Mouse (Mus musculus): ENCODE results near the gene Filip1. TPM values are rescaled to one million over a fixed set of nuclear protein-coding genes. Genes with fewer than 3 reads are reported as not detected.

Filip1 gene
- total and polyA plus RNA-seq, 3 experiments = 0.71 to 1.5 (median 1.3) TPM

GRCm38 (mm10) chr9:79779354-79779753, 233.3 kb downstream of the Filip1 start:
- in situ Hi-C loops (cut with MboI; ENCODE audit: low pct_ligation_motif_present, low pct_unique_long_range_greater_than_20kb, low sequenced_read_pairs) = no loop called here
- peak; percentile 30 for TF ChIP-seq SMC3 (IDR thresholded peaks at IDR 0.05; ENCODE audit: low read depth, low read length)
- TF ChIP-seq ELF1 (IDR thresholded peaks at IDR 0.05; ENCODE audit: low read depth, low read length) = no peak
- no peak for TF ChIP-seq TBP (conservative IDR thresholded peaks at IDR 0.05; ENCODE audit: low read depth, low read length)
- TF ChIP-seq RAD21 (IDR thresholded peaks at IDR 0.05; ENCODE audit: low read depth, low read length) = peak; percentile 63
- peak; percentile 10 to 58; a peak in 3 of 4 replicates for TF ChIP-seq CTCF (conservative IDR thresholded peaks at IDR 0.05 in 1 of 2, IDR thresholded peaks at IDR 0.05 in 1 of 2; ENCODE audit: low read depth in 2 of 2, low read length in 2 of 2)
- dilution Hi-C loops (cut with MboI; ENCODE audit: extremely low pct_ligation_motif_present, extremely low pct_unique_long_range_greater_than_20kb, low sequenced_read_pairs) = no loop called here
- no peaks in the 10 kb centered on the region for H3K9me3 ChIP-seq (replicated peaks; ENCODE audit: low read length)
- H3K36me3 ChIP-seq (replicated peaks in 1 of 2; ENCODE audit: control insufficient read depth in 1 of 2, insufficient read depth in 1 of 2, low read length in 1 of 2) = peaks cover 2 to 32% of the 10 kb centered on the region in 2 experiments
- peaks cover 6% of the 10 kb centered on the region for H3K79me2 ChIP-seq (replicated peaks; ENCODE audit: control insufficient read depth, extremely low read depth, insufficient read depth, poor library complexity, severe bottlenecking)
- DNase-seq (ENCODE audit: extremely low read depth) = no peak
- H3K4me2 ChIP-seq (ENCODE audit: insufficient read depth, low read depth, poor library complexity, severe bottlenecking) = no peak overlapping the region
- peaks cover 0 to 2% of the 10 kb centered on the region in 2 experiments; a peak in 1 of 4 replicates for H3K4me1 ChIP-seq (ENCODE audit: control insufficient read depth in 1 of 2, insufficient read depth in 2 of 2)
- H3K27me3 ChIP-seq (replicated peaks) = no peaks in the 10 kb centered on the region
- H3K9ac ChIP-seq (ENCODE audit: insufficient read depth, low read depth) = no peak overlapping the region
- no peak overlapping the region for H3K4me3 ChIP-seq (replicated peaks in 1 of 3; ENCODE audit: low read depth in 2 of 3, low read length in 2 of 3, poor library complexity in 1 of 3)
- no peak overlapping the region for H3K27ac ChIP-seq (ENCODE audit: insufficient read depth, low read depth)

- H3K4me1 ChIP-seq (ENCODE audit: control insufficient read depth in 1 of 2, insufficient read depth in 2 of 2) = no peaks in the 10 kb centered on the region
- peaks cover 2 to 17% of the 10 kb centered on the region in 2 experiments for H3K36me3 ChIP-seq (replicated peaks in 1 of 2; ENCODE audit: control insufficient read depth in 1 of 2, insufficient read depth in 1 of 2, low read length in 1 of 2)
- no peak overlapping the region for H3K27ac ChIP-seq (ENCODE audit: insufficient read depth, low read depth)
- TF ChIP-seq E2F4 (IDR thresholded peaks at IDR 0.05; ENCODE audit: insufficient replicate concordance, low read depth, low read length) = no peak
- no peak for TF ChIP-seq ZC3H11A (IDR thresholded peaks at IDR 0.05; ENCODE audit: low read depth, low read length)
- no peak for TF ChIP-seq RAD21 (IDR thresholded peaks at IDR 0.05; ENCODE audit: low read depth, low read length)
- no peak for TF ChIP-seq ZKSCAN1 (IDR thresholded peaks at IDR 0.05; ENCODE audit: borderline replicate concordance, low read depth, low read length)
- no peak for TF ChIP-seq ETS1 (conservative IDR thresholded peaks at IDR 0.05; ENCODE audit: low read depth, low read length)
- no peak for TF ChIP-seq EP300 (IDR thresholded peaks at IDR 0.05; ENCODE audit: low read length)
- no peak for TF ChIP-seq JUND (conservative IDR thresholded peaks at IDR 0.05; ENCODE audit: low read depth, low read length)
- no peak for TF ChIP-seq HCFC1 (IDR thresholded peaks at IDR 0.05; ENCODE audit: low read depth, low read length)
- TF ChIP-seq CHD1 (IDR thresholded peaks at IDR 0.05; ENCODE audit: low read depth, low read length) = no peak
- no peak for TF ChIP-seq NRF1 (IDR thresholded peaks at IDR 0.05; ENCODE audit: low read depth, low read length)
- TF ChIP-seq MEF2A (IDR thresholded peaks at IDR 0.05; ENCODE audit: borderline replicate concordance, low read depth, low read length) = no peak
- no peak for TF ChIP-seq JUN (IDR thresholded peaks at IDR 0.05; ENCODE audit: insufficient read depth, low read depth, low read length)
- TF ChIP-seq TBP (conservative IDR thresholded peaks at IDR 0.05; ENCODE audit: low read depth, low read length) = no peak
- TF ChIP-seq SIN3A (IDR thresholded peaks at IDR 0.05; ENCODE audit: low read length) = no peak
- TF ChIP-seq ELF1 (IDR thresholded peaks at IDR 0.05; ENCODE audit: low read depth, low read length) = no peak
- no peak overlapping the region for H3K4me3 ChIP-seq (replicated peaks in 1 of 3; ENCODE audit: low read depth in 2 of 3, low read length in 2 of 3, poor library complexity in 1 of 3)
- no peaks in the 10 kb centered on the region for H3K9me3 ChIP-seq (replicated peaks; ENCODE audit: low read length)
- no peak for DNase-seq (ENCODE audit: extremely low read depth)
- H3K9ac ChIP-seq (ENCODE audit: insufficient read depth, low read depth) = no peak overlapping the region
- no peaks in the 10 kb centered on the region for H3K27me3 ChIP-seq (replicated peaks)
- in situ Hi-C loops (cut with MboI; ENCODE audit: low pct_ligation_motif_present, low pct_unique_long_range_greater_than_20kb, low sequenced_read_pairs) = no loop called here
- H3K79me2 ChIP-seq (replicated peaks; ENCODE audit: control insufficient read depth, extremely low read depth, insufficient read depth, poor library complexity, severe bottlenecking) = no peaks in the 10 kb centered on the region
- no peak overlapping the region for H3K4me2 ChIP-seq (ENCODE audit: insufficient read depth, low read depth, poor library complexity, severe bottlenecking)
- dilution Hi-C loops (cut with MboI; ENCODE audit: extremely low pct_ligation_motif_present, extremely low pct_unique_long_range_greater_than_20kb, low sequenced_read_pairs) = no loop called here
Measured at GRCm38 (mm10) chr9:79766991-79767545, 245.6 kb downstream of the Filip1 start.

Measured in CH12.LX (cell line).